Mouse (Mus musculus): ENCODE measurements at regions not wholly inside any gene's neighbourhood (a gene's known extent, or its start where the extent isn't known, plus 50 kb on each side); places are given as distances from the start of the nearest gene placed in this dataset.

DNA sequence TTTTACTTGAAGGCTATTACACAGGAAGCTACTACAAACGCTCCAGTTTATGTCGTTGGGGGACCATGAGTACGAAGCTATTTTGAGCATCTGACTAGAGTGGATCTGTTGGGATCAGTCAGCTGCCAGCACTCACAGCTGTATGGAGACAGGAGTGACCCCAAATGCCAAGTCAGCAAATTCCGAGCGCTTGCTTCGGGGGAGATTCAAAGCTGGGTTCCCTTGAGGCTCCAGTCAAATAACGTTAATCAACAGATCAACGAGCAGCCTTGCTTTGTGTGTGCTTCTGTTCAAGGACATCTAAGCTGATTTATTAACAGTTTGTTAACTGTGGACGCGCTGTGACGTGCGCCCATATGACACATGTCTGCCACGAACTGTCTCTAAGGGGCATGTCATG is 349.5 kb downstream of the Ajap1 start:
- TF ChIP-seq POLR2A (IDR thresholded peaks at IDR 0.05; ENCODE audit: borderline replicate concordance, extremely low read depth, low read depth, low read length) (no peak), CTCF (IDR thresholded peaks at IDR 0.05; ENCODE audit: insufficient read depth, low read length) (no peak)
